ENCODE assay signal across 8 mouse cellular contexts in the genomic region with DNA sequence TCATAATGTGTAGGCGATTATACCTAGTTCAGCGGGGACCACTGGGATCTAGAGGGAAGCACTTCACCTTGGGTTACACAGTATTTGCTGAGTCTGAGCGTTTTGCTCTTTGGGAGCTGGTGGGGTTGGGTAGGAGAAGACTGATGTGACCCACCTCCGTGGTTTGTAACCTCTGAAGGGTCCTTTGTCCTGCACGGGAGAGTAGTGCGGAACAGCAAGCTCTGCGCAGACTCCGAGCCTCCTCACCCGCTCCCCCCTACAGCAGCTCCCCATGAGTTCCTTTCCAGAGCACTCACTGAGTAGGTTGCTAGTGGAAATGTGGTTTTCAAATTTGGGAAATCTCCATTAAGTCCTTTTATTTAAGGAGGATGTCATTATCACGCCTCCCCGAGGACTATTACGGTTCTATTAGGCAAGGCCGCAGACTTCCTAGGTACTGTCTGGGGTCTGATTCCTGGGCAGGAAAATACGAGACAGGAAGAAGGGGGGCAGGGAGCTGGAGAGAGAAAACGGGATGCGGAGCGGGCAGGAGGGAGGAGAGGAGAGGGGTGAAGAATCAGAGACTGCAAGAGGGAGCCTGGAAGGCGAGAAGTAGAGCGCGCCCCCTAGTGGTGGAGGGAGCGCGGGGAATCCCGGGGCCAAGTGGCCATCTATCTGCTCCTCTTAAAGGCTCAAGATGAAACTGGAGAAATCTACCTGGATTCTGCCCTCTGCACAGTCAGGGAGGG. TPM values are rescaled to one million over a fixed set of nuclear protein-coding genes. Genes with fewer than 3 reads are reported as not detected.
A peak's percentile ranks its signal among the peaks of the same experiment; 100 is the strongest.
DNase-seq lines count a peak whose midpoint lies in the region; ATAC-seq and TF ChIP-seq lines count a peak whose summit lies in the region.

No protein-coding gene starts in this region.

- H3K9me3 ChIP-seq in ES-Bruce4 (replicated peaks; ENCODE audit: control insufficient read depth, insufficient read depth, low read length, poor library complexity, severe bottlenecking), result no peaks in the 10 kb centered on the region
- peaks cover 3% of the 10 kb centered on the region; the same call in 1 of the 2 replicates for H3K9me3 ChIP-seq in forebrain, embryonic 13.5 days (replicated peaks)

- no peaks in the 10 kb centered on the region for H3K4me1 ChIP-seq in ES-Bruce4 (ENCODE audit: control insufficient read depth, insufficient read depth, low read length)
- peaks cover 7% of the 10 kb centered on the region; the same call in 1 of the 2 replicates for H3K4me1 ChIP-seq in forebrain, embryonic 13.5 days

- no peak for TF ChIP-seq POLR2A in ES-Bruce4 (IDR thresholded peaks at IDR 0.05; ENCODE audit: insufficient read depth, low read length)

- peak; percentile 52 for DNase-seq in c-Kit-positive CD71-positive TER-119-positive erythroid progenitor cells, embryonic 14.5 days (ENCODE audit: low spot score)
- peak; percentile 85 to 91 for DNase-seq in heart, postnatal 10 days
- DNase-seq in large intestine, adult 2 months (ENCODE audit: low read depth, low spot score), result peak; percentile 42
- DNase-seq in lung, adult 18-20 months, result peak; percentile 39 to 58
- peak; percentile 83 for DNase-seq in ovary, postnatal 14 days (ENCODE audit: low spot score)
- peak; percentile 16 to 79 for DNase-seq in thymus, postnatal 10 days (ENCODE audit: low spot score in 2 of 2)

- H3K9ac ChIP-seq in ES-Bruce4 (ENCODE audit: low read depth, poor library complexity, severe bottlenecking), result peak overlapping the region; percentile 6; the same call in 1 of the 2 replicates
- peak overlapping the region; percentile 47 for H3K9ac ChIP-seq in forebrain, embryonic 13.5 days

- no peak for TF ChIP-seq EP300 in ES-Bruce4 (IDR thresholded peaks at IDR 0.05; ENCODE audit: insufficient read depth, low read depth, low read length)

- TF ChIP-seq CTCF in ES-Bruce4 (IDR thresholded peaks at IDR 0.05; ENCODE audit: low read depth, low read length), result peak; percentile 96

- H3K4me3 ChIP-seq in ES-Bruce4 (ENCODE audit: low read depth, low read length), result peak overlapping the region; percentile 42
- H3K4me3 ChIP-seq in forebrain, embryonic 13.5 days, result peak overlapping the region; percentile 26

- 7% methylated on average over 23 of the region's 23 CpGs for WGBS in forebrain, embryonic 13.5 days
- 36% methylated on average over 23 of the region's 23 CpGs for WGBS in large intestine, adult 2 months

- H3K36me3 ChIP-seq in ES-Bruce4 (ENCODE audit: control insufficient read depth, insufficient read depth, low read length, poor library complexity, severe bottlenecking), result no peaks in the 10 kb centered on the region
- H3K36me3 ChIP-seq in forebrain, embryonic 13.5 days (ENCODE audit: poor library complexity, severe bottlenecking), result no peaks in the 10 kb centered on the region

- peak overlapping the region; percentile 53 for H3K4me2 ChIP-seq in forebrain, embryonic 13.5 days

- peak; percentile 33; the same call in 1 of the 2 replicates for ATAC-seq in forebrain, embryonic 13.5 days

- no peak overlapping the region for H3K27ac ChIP-seq in ES-Bruce4 (ENCODE audit: insufficient read depth, low read length)
- no peak overlapping the region for H3K27ac ChIP-seq in forebrain, embryonic 13.5 days

- no peaks in the 10 kb centered on the region for H3K27me3 ChIP-seq in ES-Bruce4 (ENCODE audit: control insufficient read depth, insufficient read depth, low read length, poor library complexity, severe bottlenecking)
- peaks cover 13% of the 10 kb centered on the region; the same call in 1 of the 2 replicates for H3K27me3 ChIP-seq in forebrain, embryonic 13.5 days

- intact Hi-C loops in heart, postnatal 10 days (cut with DNase I), result loop anchor here (1.0 to 5.0 kb wide), 3 partner anchors 52 to 153 kb away; a partner anchor contains a TSS

RNA-seq across cellular contexts. Expression of a gene that starts 29.4 kb away (rescaled TPM):
- 28.9 and 30.3 TPM in 2 replicates for polyA plus RNA-seq in ES-Bruce4 (2011; ENCODE audit: insufficient read depth, insufficient read length, low read depth, missing spikeins)
- polyA plus RNA-seq in forebrain, embryonic 13.5 days (2015; fragmentation: Nextera tagmentation; extraction: Ambion mirVana), result 2.4 and 3.3 TPM in 2 replicates
- total RNA-seq in heart, postnatal 10 days (2021), result 1 to 10 TPM; 2.1 to 2.7 TPM
- 1.3 and 1.8 TPM in 2 replicates for polyA plus RNA-seq in large intestine, adult 2 months (2012; rRNA removed)
